Mouse (Mus musculus): Measurements from ENCODE around the gene Ttbk2.

The Ttbk2 gene

GRCm38 (mm10) chr2:120850424-120851082 lies at the start of gene Ttbk2:
TSS of gene Ttbk2 (minus strand) at chr2:120850604.
- WGBS = under 1% methylated on average over 39 of the region's 39 CpGs

- 96% methylated on average over 3 of the region's 3 CpGs for WGBS
Measured at GRCm38 (mm10) chr2:120896361-120896760, 46.0 kb upstream of the Ttbk2 start.

- WGBS = 79% methylated on average over 5 of the region's 5 CpGs
Measured at GRCm38 (mm10) chr2:120887601-120888000, 37.2 kb upstream of the Ttbk2 start.

- 48% methylated on average over 2 of the region's 2 CpGs for WGBS
Measured at GRCm38 (mm10) chr2:120873192-120873591, 22.8 kb upstream of the Ttbk2 start.

- 23% methylated on average over 9 of the region's 9 CpGs for WGBS
Measured at GRCm38 (mm10) chr2:120871447-120872336, 21.3 kb upstream of the Ttbk2 start.

GRCm38 (mm10) chr2:120867336-120867735 lies 16.9 kb upstream of the Ttbk2 start:
- WGBS = 43% methylated on average over 5 of the region's 5 CpGs

- whole genome bisulfite sequencing = 0% methylated on average over 1 of the region's 1 CpGs
Measured at GRCm38 (mm10) chr2:120866561-120866960, 16.2 kb upstream of the Ttbk2 start.

GRCm38 (mm10) chr2:120863389-120863788 lies 13.0 kb upstream of the Ttbk2 start:
- whole genome bisulfite sequencing = 89% methylated on average over 1 of the region's 1 CpGs

- 57% methylated on average over 1 of the region's 1 CpGs for WGBS
Measured at GRCm38 (mm10) chr2:120860699-120861098, 10.3 kb upstream of the Ttbk2 start.

- 82% methylated on average over 3 of the region's 3 CpGs for WGBS
Measured at GRCm38 (mm10) chr2:120858131-120858530, 7.7 kb upstream of the Ttbk2 start.

- WGBS = 77% methylated on average over 3 of the region's 3 CpGs
Measured at GRCm38 (mm10) chr2:120853151-120853550, 2.7 kb upstream of the Ttbk2 start.

GRCm38 (mm10) chr2:120852626-120853025 lies 2.2 kb upstream of the Ttbk2 start:
- whole genome bisulfite sequencing = 19% methylated on average over 1 of the region's 1 CpGs

- 1% methylated on average over 70 of the region's 71 CpGs for WGBS
Measured at GRCm38 (mm10) chr2:120849449-120850423, 668 bp downstream of the Ttbk2 start, which contains the start of gene Cdan1. TSS of gene Cdan1 (minus strand) at chr2:120850128.

- 87% methylated on average over 1 of the region's 1 CpGs for WGBS
Measured at GRCm38 (mm10) chr2:120845280-120845679, 5.1 kb downstream of the Ttbk2 start.

- 81% methylated on average over 4 of the region's 4 CpGs for WGBS
Measured at GRCm38 (mm10) chr2:120843990-120844389, 6.4 kb downstream of the Ttbk2 start.

GRCm38 (mm10) chr2:120841211-120841610 lies 9.2 kb downstream of the Ttbk2 start:
- 56% methylated on average over 1 of the region's 1 CpGs for WGBS

- 94% methylated on average over 4 of the region's 4 CpGs for whole genome bisulfite sequencing
Measured at GRCm38 (mm10) chr2:120835167-120835566, 15.2 kb downstream of the Ttbk2 start.

GRCm38 (mm10) chr2:120826936-120827638 lies 23.3 kb downstream of the Ttbk2 start:
- WGBS = 36% methylated on average over 1 of the region's 1 CpGs

GRCm38 (mm10) chr2:120770265-120770935 lies 80.0 kb downstream of the Ttbk2 start:
- 72% methylated on average over 2 of the region's 2 CpGs for WGBS

- 99% methylated on average over 2 of the region's 2 CpGs for WGBS
Measured at GRCm38 (mm10) chr2:120748041-120748440, 102.4 kb downstream of the Ttbk2 start.

All from cerebral cortex, adult 2 months (tissue).